Mouse (Mus musculus) kidney, adult 10 weeks (tissue): ENCODE data around the gene Zscan4-ps2. TPM values are rescaled to one million over a fixed set of nuclear protein-coding genes. Genes with fewer than 3 reads are reported as not detected.

Experiments used
- polyA plus RNA-seq: library from polyadenylated mRNA; stranded (reverse); fragments of 350-450 nt; fragmentation: Illumina TruSeq; extraction: RNeasy Lipid Tissue Mini Kit (QIAGEN cat#74804); gene quantifications from one replicate; pipeline ENCODE4 v1.2.3, GENCODE M21; 2014; ENCODE audit warnings: low read depth, low replicate concordance

The Zscan4-ps2 gene
- not detected for polyA plus RNA-seq

DNA sequence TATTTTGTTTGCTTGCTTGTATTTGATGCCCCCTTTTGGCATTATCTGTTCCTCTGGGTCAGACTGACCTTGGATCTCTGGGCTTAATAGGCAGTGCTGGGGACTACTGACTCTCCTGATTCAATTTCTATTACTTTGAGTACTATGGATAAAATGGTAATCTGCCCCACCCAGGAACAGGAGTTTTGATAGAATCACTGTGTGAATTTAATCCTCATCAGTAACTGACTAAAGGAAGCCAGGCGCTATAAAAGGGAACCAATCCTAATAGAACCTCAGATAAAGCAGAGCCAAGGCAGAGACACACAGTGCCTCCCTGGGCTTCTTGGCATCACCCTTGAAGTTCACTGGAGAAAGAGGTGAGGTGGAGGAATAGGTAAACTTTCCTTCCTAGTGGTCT, at the start of gene Zscan4-ps2:
Gene Zscan4-ps2 (plus strand): TSS at position 301 of the 400 bp plus-strand sequence.

Other genes starting within 250 kb of the Zscan4-ps2 start
- not detected for gene Zscan4e, start 203.6 kb upstream of the Zscan4-ps2 start, polyA plus RNA-seq
- not detected for gene Zscan4f, start 116.4 kb upstream of the Zscan4-ps2 start, polyA plus RNA-seq
- gene Zscan4-ps3, start 95.0 kb downstream of the Zscan4-ps2 start, polyA plus RNA-seq = not detected
- gene Vmn1r72, start 165.8 kb downstream of the Zscan4-ps2 start, polyA plus RNA-seq = not detected
- not detected for gene Vmn1r73, start 216.0 kb downstream of the Zscan4-ps2 start, polyA plus RNA-seq